Mouse (Mus musculus) T-helper 17 cell (primary cell): ENCODE measurements around the gene Olfr635.
"Not testable (repeated sequence)": the region's sequence is repeated elsewhere in the genome, so short reads cannot be mapped to it uniquely, and the experiment has no call there.

Experiments used
- in situ Hi-C, 2 experiments: fragments of 300-600 bp; cut with MboI, MseI; formaldehyde crosslinking; loops; 1 replicate in 1 of 2; 2 replicates in 1 of 2; pipeline ENCODE4 v1.15.1; 2025; ENCODE audit warnings: high pct_unique_total_duplicates in 2 of 2

Olfr635 gene

DNA sequence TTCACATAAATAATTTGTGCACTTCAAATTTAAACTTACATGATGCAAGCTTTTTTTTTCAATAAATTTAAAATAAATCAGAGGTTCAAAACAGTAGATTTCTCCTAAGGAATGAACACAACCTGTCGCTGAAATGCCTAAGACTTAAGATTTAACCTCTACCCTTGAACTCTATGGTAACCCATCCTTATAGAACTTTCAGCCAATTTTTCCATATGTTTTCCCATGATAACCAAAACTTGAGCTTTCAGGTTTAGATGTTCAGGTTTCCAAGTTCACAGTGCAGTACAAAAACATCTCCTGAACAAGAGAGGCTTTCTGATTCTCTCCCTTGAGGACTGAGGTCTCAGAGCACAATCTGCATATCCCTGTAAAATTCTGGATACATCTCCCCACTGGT, at the start of gene Olfr635:
TSS of gene Olfr635 (plus strand) at position 301 of the 400 bp plus-strand sequence.
- in situ Hi-C loops, result loop anchor here in 1 of 2 experiments (10.0 kb wide), 1 partner anchor 144 kb away; no protein-coding TSS in a partner anchor

DNA sequence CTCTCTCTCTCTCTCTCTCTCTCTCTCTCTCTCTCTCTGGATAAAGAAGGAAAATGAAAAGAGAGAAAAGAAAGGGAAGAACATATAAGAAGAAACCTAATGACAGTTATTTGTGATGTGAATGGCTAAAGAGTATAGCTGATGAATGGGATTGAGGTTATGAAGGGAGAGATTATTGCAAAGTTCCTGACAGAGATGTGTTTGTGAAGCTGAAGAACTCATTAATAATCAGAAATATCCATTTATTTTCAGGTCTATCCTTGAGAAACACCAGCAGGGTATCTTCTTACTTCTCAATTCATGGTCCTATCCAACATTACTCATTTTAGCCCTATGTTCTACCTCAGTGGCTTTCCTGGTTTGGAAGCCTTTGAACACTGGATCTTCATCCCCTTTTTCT, 42.4 kb upstream of the Olfr635 start, which contains the start of gene Olfr631:
TSS of gene Olfr631 (plus strand) at position 301 of the 400 bp plus-strand sequence.
- in situ Hi-C loops, result no loop called here

DNA sequence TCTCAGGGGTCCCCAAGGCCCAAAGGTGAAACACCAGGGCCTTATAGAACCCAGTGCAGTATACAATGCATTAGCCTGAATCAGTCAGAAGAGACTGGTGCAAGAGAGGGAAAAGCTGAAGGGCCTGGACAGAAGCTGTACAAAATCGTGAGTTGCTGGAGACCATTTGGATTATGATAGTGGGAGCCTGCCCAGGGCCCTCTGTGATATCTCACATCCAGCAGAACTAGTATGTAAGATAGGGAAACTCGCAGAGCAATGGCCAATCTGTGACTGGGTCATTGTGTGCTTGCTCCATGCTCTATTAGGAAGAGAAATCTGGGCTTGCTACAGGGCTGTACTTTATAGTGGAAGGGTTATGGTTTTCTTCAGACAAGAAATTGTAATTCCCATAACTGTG, 36.7 kb upstream of the Olfr635 start, which contains the start of gene Olfr632:
TSS of gene Olfr632 (plus strand) at position 84 of the 400 bp plus-strand sequence.
- in situ Hi-C loops, result loop anchor here in 1 of 2 experiments (5.0 kb wide), 1 partner anchor 207 kb away; no protein-coding TSS in a partner anchor

DNA sequence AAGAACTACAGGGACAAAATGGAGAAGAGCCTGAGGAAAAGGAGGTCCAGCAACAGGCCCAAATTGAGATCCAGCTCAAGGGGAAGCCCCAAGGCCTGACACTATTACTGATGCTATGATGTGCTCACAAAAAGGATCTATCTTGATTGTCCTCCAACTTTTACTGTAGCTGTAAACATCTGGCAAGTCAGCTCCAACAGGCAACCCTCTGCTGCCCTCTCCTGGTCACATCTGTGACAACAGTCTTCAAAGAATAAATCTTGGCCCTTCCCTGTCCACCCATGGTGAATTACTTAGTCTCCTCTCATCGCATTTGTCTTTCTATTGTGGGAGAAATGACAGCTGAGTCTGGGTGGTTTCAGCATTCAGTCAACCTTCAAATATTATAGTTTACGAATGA, 28.2 kb upstream of the Olfr635 start:
- in situ Hi-C loops, result loop anchor here in 1 of 2 experiments (10.0 kb wide), 1 partner anchor 228 kb away; the partner anchor contains the start of gene Olfr243

DNA sequence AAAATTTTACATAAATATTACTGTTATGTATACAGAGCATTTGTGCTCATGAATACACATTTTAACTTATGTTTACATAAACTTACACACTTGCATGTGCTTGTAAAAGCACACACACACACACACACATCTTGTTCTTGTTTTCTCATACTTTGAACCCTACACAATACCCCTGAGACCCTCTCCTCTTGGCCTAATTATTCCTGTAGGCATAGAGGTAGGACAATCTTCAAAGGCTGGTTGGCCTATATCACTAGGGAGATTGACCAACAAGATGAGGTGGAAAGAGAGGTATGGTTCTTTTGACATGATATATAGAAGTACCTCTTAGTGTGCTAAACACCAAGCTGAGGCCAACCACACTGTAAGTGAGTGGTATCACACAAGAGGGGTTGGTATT, 26.8 kb upstream of the Olfr635 start, which contains the start of gene Olfr633:
TSS of gene Olfr633 (plus strand) at position 301 of the 400 bp plus-strand sequence.
- in situ Hi-C loops, result loop anchor here in 1 of 2 experiments (10.0 kb wide), 1 partner anchor 229 kb away; the partner anchor contains the start of gene Olfr243

DNA sequence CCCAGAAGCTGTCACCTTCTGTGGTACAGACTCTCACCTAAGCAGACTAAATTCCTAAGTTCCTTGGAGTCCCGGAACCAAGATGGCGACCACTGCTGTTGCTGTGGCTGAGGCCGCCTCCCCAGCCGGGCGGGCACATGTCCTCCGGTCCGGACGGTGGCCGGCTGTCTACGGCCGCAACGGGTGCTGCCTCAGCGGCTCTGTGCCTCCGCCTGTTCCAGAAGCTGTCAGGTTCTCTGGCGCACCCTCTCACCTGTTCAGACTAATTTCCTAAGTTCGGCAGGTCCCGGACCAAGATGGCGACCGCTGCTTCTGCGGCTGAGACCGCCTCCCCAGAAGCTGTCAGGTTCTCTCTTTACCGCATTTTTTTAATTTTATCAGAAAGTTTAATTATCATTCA, 4.1 kb upstream of the Olfr635 start:
- in situ Hi-C loops, result not testable (repeated sequence)

DNA sequence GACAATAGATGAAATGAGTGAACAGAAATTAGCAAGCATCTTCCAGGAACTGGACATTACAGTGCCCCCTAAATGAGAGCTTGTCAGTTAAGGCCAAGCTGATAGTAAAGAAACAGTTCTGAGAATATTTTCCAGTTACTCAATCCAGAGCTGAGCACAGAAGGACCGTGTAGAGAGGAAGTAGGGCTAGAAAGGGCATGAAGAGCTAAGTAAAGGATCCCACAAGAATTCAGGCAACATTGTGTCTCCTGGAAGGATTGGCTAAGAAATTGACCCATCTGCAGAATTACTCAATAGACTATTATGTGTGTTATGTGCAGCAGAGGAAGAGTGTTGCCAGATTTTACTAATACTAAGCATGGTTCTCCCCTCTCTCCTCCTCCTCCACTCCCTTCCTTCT, 830 bp downstream of the Olfr635 start:
- in situ Hi-C loops, result loop anchor here in 1 of 2 experiments (10.0 kb wide), 1 partner anchor 143 kb away; no protein-coding TSS in a partner anchor

DNA sequence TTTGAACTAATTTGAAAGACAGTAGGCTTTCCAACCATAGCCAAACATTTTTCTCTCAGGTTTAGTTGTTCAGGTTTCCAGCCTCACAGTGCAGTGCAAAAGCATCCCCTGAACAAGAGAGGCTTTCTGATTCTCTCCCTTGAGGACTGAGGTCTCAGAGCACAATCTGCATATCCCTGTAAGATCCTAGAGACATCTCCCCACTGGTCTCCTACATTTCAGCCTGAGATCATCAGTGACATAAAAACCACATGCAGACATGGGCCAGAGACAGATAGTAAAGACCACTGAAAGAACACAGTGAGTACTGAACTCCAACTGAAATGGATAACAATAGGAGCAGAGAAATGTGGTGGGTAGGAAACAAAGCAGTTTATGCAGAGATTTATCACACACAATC, 27.5 kb downstream of the Olfr635 start, which contains the start of gene Olfr638:
TSS of gene Olfr638 (plus strand) at position 301 of the 400 bp plus-strand sequence.
- in situ Hi-C loops, result no loop called here

DNA sequence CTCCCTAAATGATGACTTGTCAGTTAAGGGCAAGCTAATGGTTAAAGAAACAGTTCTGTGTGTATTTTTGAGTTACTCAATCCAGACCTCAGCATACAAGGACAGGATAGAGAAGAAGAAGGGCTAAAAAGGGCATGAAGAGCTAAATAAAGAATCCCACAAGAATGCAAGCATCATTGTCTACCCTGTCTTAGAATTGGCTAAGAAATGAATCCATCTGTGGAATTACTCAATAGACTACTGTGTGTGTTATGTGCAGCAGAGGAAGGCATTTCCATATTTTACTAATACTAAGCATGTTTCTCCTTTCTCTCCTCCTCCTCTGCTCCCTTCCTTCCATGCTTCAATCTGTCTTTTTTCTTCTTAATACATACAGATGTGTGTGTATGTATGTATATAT, 28.2 kb downstream of the Olfr635 start:
- in situ Hi-C loops, result no loop called here

DNA sequence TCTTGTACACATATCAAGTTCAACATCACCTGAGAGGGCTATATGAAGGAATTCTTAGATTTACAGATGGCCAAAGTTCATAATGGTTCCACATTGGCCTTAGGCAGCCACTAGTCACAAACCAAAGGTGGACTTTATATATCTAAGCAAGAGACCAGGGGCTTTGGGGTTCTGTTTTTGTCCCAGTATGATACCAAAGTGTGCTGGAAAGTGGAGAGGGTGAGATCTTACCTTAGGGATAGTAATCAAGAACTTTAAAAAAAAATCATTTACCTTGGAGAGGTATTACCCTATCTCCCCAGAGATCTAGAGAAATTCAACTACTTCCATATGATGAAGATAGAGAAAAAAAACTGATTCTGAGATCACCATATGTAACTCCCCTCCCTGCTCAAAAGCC, 46.3 kb downstream of the Olfr635 start, which contains the start of gene Olfr639:
TSS of gene Olfr639 (minus strand) at position 101 of the 400 bp plus-strand sequence.
- in situ Hi-C loops, result no loop called here

DNA sequence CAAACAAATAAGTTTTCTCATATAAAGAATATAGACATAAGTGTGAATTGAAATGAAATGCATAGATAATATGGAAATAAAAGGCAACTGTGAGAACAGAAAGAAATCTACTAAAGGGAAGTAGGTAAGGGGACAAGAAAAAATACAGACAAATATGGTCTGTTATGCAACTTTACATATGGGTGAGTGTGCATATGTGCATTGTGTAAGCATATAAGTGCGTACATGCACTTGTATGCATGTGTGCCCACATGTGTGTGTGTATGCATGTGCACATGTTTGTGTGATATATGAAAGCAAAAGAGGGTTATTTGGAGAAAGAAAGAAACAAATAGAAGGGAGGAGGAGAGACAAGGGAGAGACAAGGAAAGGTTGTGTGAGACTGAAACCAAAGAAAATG, 48.0 kb downstream of the Olfr635 start:
- in situ Hi-C loops, result no loop called here

DNA sequence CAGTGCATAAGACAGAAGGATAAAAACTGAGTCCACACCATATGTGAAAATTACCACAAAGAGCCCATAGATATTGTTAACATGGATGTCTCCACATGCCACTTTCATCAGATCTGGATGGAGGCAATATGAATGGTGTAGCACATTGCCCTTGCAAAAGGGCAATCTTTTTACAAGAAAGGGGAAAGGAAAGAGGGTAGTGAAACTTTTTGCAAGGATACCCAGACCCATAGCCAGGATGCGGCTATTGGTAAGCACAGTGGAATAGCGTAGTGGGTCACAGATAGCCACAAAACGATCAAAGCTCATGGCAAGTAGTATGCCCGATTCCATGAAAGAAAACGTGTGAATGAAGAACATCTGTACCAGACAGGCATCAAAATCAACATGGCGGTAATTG, 50.7 kb downstream of the Olfr635 start:
- in situ Hi-C loops, result no loop called here

DNA sequence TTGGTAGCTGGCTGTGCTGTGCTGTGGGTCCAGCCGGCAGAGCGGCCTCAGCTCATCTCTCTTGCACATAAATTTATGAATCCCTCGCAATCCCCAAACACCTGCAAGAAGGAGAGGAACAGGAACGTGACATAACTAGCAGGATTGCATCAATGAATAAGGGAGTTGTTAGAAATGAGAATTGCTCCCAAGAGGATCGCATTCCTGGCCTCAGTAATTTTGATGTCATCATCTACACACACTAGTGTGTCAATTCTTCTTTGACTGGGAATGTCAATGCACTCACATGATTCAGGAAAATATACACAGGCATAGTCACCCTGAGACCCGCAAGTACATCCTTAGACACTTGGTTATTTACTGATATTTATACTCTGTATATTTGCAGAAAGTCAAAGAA, 54.5 kb downstream of the Olfr635 start, which contains the start of gene Olfr640:
TSS of gene Olfr640 (minus strand) at position 101 of the 400 bp plus-strand sequence.
- in situ Hi-C loops, result no loop called here

DNA sequence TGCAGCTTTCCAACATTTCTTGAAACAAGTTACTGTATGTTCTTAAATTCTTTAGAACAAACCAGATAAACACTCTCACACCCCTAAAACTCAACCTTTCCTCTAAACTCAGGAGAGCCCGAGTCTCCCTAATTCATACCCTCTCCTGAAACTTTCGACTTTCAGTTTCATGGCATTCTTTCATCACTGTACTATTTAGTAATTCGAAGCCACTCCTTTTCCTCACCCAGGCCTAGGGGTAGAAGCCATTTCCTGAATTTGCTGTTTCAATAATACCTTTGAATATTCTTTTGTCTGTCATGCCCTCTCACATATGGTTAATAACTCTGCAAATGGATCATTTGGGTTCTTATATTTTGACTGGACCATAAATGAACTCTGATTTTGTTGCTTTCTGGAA, 56.0 kb downstream of the Olfr635 start:
- in situ Hi-C loops, result no loop called here

DNA sequence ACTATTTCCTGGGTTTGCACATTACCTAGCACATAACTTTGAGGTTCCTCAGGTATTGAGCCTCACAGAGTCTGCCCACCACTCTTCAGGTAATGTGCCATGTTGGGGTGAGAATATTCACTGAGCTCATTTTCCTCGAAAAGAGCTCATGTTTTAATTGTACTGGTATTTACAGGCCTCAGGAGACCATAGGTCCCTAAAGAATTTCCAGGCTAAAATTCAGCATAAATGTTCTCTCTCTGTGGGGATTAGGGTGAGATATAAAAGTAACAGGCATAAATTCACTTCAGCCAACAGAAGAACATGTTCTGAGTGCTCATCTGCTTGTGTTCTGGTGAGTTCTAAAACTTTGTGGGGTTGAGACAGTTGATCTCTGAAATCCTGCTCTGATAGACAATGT, 64.2 kb downstream of the Olfr635 start, which contains the start of gene Olfr641:
TSS of gene Olfr641 (plus strand) at position 301 of the 400 bp plus-strand sequence.
- in situ Hi-C loops, result no loop called here
